Mouse (Mus musculus) midbrain, embryonic 10.5 days (tissue): ENCODE measurements around the gene Actg1. TPM values are rescaled to one million over a fixed set of nuclear protein-coding genes. Genes with fewer than 3 reads are reported as not detected.
"Not testable (repeated sequence)": the region's sequence is repeated elsewhere in the genome, so short reads cannot be mapped to it uniquely, and the experiment has no call there.

Source experiments
- DNase-seq: peaks from one replicate; pipeline ENCODE4 v3.0.0-alpha.2; 2017; ENCODE audit warnings: low spot score
- H3K27ac ChIP-seq: fragments of 300-500 bp; sonication (generic); replicated peaks from 2 replicates; pipeline ENCODE4 v1.5.1; 2016; ENCODE audit warnings: mild to moderate bottlenecking
- H3K27me3 ChIP-seq: fragments of 300-500 bp; sonication (generic); 2 replicates; pipeline ENCODE4 v1.6.1; 2016; ENCODE audit warnings: low read depth, mild to moderate bottlenecking; ENCODE audit not compliant: poor library complexity, severe bottlenecking
- H3K36me3 ChIP-seq: fragments of 300-500 bp; sonication (generic); 2 replicates; pipeline ENCODE4 v1.6.1; 2016; ENCODE audit warnings: mild to moderate bottlenecking, moderate library complexity
- H3K4me1 ChIP-seq: fragments of 300-500 bp; sonication (generic); 2 replicates; pipeline ENCODE4 v1.6.1; 2016
- H3K4me3 ChIP-seq: fragments of 300-500 bp; sonication (generic); 2 replicates; pipeline ENCODE4 v1.5.1; 2016; ENCODE audit warnings: mild to moderate bottlenecking, moderate library complexity
- H3K9me3 ChIP-seq: fragments of 300-500 bp; sonication (generic); replicated peaks from 2 replicates; pipeline ENCODE4 v1.6.1; 2016; ENCODE audit warnings: mild to moderate bottlenecking
- WGBS: fragments of 180-500 bp; shearing (Covaris S2); methylation state at CpG from one replicate; pipeline ENCODE4 v1.1.7; 2016; 5-methylcytosine and 5-hydroxymethylcytosine counted together
- polyA plus RNA-seq: library from polyadenylated mRNA; unstranded; fragments of >200 nt; fragmentation: Nextera tagmentation; extraction: Ambion mirVana; gene quantifications from 2 replicates; pipeline ENCODE4 v1.2.1, GENCODE M21; 2016

Gene Actg1
- polyA plus RNA-seq, 1 experiment from 2014 or later, result 2,836 TPM

- H3K9me3 ChIP-seq, result no peaks in the 10 kb centered on the region
- H3K4me1 ChIP-seq, result peaks cover 58% of the 10 kb centered on the region
- no peak for DNase-seq
- H3K27ac ChIP-seq, result peak overlapping the region; percentile 100
- under 1% methylated on average over 16 of the region's 16 CpGs for WGBS
- peaks cover 6% of the 10 kb centered on the region; the same call in 1 of the 2 replicates for H3K27me3 ChIP-seq
- H3K36me3 ChIP-seq, result peaks cover 23% of the 10 kb centered on the region
- peak overlapping the region; percentile 100 for H3K4me3 ChIP-seq
These were observed 1.1 kb upstream of the Actg1 start for GRCm38 (mm10) chr11:120349371-120349985.

- Histone ChIP-seq H3K9me3 (no peaks in the 10 kb centered on the region), H3K27ac (peak overlapping the region; percentile 100), H3K27me3 (peaks cover 6% of the 10 kb centered on the region; the same call in 1 of the 2 replicates), H3K4me1 (peaks cover 57% of the 10 kb centered on the region), H3K36me3 (peaks cover 23% of the 10 kb centered on the region), H3K4me3 (peak overlapping the region; percentile 100)
- 2% methylated on average over 42 of the region's 53 CpGs for WGBS
- peak; percentile 81 for DNase-seq
These were observed 485 bp upstream of the Actg1 start for GRCm38 (mm10) chr11:120348684-120349370.

GRCm38 (mm10) chr11:120347301-120347700 is 1.0 kb downstream of the Actg1 start:
- H3K4me3 ChIP-seq, result peak overlapping the region; percentile 100
- H3K4me1 ChIP-seq, result peaks cover 43% of the 10 kb centered on the region
- DNase-seq, result peak; percentile 26
- H3K27ac ChIP-seq, result peak overlapping the region; percentile 100
- WGBS, result 21% methylated on average over 10 of the region's 10 CpGs
- no peaks in the 10 kb centered on the region for H3K27me3 ChIP-seq
- peaks cover 23% of the 10 kb centered on the region for H3K36me3 ChIP-seq
- H3K9me3 ChIP-seq, result no peaks in the 10 kb centered on the region

GRCm38 (mm10) chr11:120346383-120347034 is 1.8 kb downstream of the Actg1 start:
- H3K36me3 ChIP-seq, result peaks cover 23% of the 10 kb centered on the region
- peak; percentile 14 for DNase-seq
- 0 out of 2 replicates have a peak overlapping the region, but pooled peaks have one; percentile 46 for H3K27ac ChIP-seq
- WGBS, result 87% methylated on average over 11 of the region's 13 CpGs
- H3K4me1 ChIP-seq, result peaks cover 43% of the 10 kb centered on the region
- peak overlapping the region; percentile 54 for H3K4me3 ChIP-seq
- H3K27me3 ChIP-seq, H3K9me3 ChIP-seq: not testable (repeated sequence)

- WGBS, result 54% methylated on average over 1 of the region's 1 CpGs
- DNase-seq, result peak; percentile 35
These were observed 3.2 kb downstream of the Actg1 start for GRCm38 (mm10) chr11:120345067-120345681.

GRCm38 (mm10) chr11:120344310-120344920 is 3.9 kb downstream of the Actg1 start:
- peak; percentile 36 for DNase-seq
- H3K36me3 ChIP-seq, result peaks cover 23% of the 10 kb centered on the region
- no peaks in the 10 kb centered on the region for H3K27me3 ChIP-seq
- peak overlapping the region; percentile 9; the same call in 1 of the 2 replicates for H3K4me3 ChIP-seq
- H3K9me3 ChIP-seq, result no peaks in the 10 kb centered on the region
- peaks cover 22% of the 10 kb centered on the region for H3K4me1 ChIP-seq
- WGBS, result 67% methylated on average over 5 of the region's 5 CpGs
- no peak overlapping the region for H3K27ac ChIP-seq

More at GRCm38 (mm10) chr11:120345067-120345681, 3.2 kb downstream of the Actg1 start:
- no peak overlapping the region for H3K27ac ChIP-seq
- no peaks in the 10 kb centered on the region for H3K27me3 ChIP-seq
- H3K9me3 ChIP-seq, result no peaks in the 10 kb centered on the region
- peak overlapping the region; percentile 38 for H3K4me3 ChIP-seq
- peaks cover 23% of the 10 kb centered on the region for H3K36me3 ChIP-seq
- peaks cover 30% of the 10 kb centered on the region for H3K4me1 ChIP-seq

- Histone ChIP-seq H3K9me3 (no peaks in the 10 kb centered on the region), H3K4me3 (no peak overlapping the region), H3K27ac (no peak overlapping the region), H3K36me3 (peaks cover 23% of the 10 kb centered on the region), H3K27me3 (no peaks in the 10 kb centered on the region), H3K4me1 (peaks cover 16% of the 10 kb centered on the region)
- DNase-seq, result peak; percentile 20
- WGBS, result 80% methylated on average over 5 of the region's 5 CpGs
These were observed 4.6 kb downstream of the Actg1 start for GRCm38 (mm10) chr11:120343519-120344309.

- Histone ChIP-seq H3K4me1 (peaks cover 14% of the 10 kb centered on the region), H3K9me3 (no peaks in the 10 kb centered on the region), H3K36me3 (peaks cover 21% of the 10 kb centered on the region), H3K27me3 (no peaks in the 10 kb centered on the region), H3K27ac (no peak overlapping the region), H3K4me3 (no peak overlapping the region)
- peak; percentile 13 for DNase-seq
- WGBS, result 92% methylated on average over 5 of the region's 5 CpGs
These were observed 5.6 kb downstream of the Actg1 start for GRCm38 (mm10) chr11:120342656-120343160.

- Histone ChIP-seq H3K27me3 (no peaks in the 10 kb centered on the region), H3K9me3 (no peaks in the 10 kb centered on the region), H3K4me3 (no peak overlapping the region), H3K36me3 (peaks cover 14% of the 10 kb centered on the region), H3K4me1 (peaks cover 10% of the 10 kb centered on the region), H3K27ac (no peak overlapping the region)
- WGBS, result 91% methylated on average over 4 of the region's 4 CpGs
- DNase-seq, result peak; percentile 11
These were observed 6.7 kb downstream of the Actg1 start for GRCm38 (mm10) chr11:120341661-120342060.

GRCm38 (mm10) chr11:120339978-120340513 is 8.3 kb downstream of the Actg1 start:
- no peaks in the 10 kb centered on the region; the same call in 1 of the 2 replicates for H3K9me3 ChIP-seq
- peak; percentile 11 for DNase-seq
- H3K4me3 ChIP-seq, result no peak overlapping the region
- no peaks in the 10 kb centered on the region for H3K27me3 ChIP-seq
- peaks cover under 1% of the 10 kb centered on the region; the same call in 1 of the 2 replicates for H3K4me1 ChIP-seq
- peaks cover 5% of the 10 kb centered on the region for H3K36me3 ChIP-seq
- H3K27ac ChIP-seq, result no peak overlapping the region
- 93% methylated on average over 10 of the region's 10 CpGs for WGBS

- H3K4me1 ChIP-seq, result no peaks in the 10 kb centered on the region
- peak; percentile 3 for DNase-seq
- H3K4me3 ChIP-seq, result no peak overlapping the region
- H3K9me3 ChIP-seq, result peaks cover 5% of the 10 kb centered on the region; the same call in 1 of the 2 replicates
- H3K36me3 ChIP-seq, result no peaks in the 10 kb centered on the region
- no peak overlapping the region for H3K27ac ChIP-seq
- WGBS, result 76% methylated on average over 3 of the region's 3 CpGs
- no peaks in the 10 kb centered on the region for H3K27me3 ChIP-seq
These were observed 9.6 kb downstream of the Actg1 start for GRCm38 (mm10) chr11:120338786-120339185.
